Comparison of ENCODE assay signal across 15 mouse cellular contexts in the genomic region with DNA sequence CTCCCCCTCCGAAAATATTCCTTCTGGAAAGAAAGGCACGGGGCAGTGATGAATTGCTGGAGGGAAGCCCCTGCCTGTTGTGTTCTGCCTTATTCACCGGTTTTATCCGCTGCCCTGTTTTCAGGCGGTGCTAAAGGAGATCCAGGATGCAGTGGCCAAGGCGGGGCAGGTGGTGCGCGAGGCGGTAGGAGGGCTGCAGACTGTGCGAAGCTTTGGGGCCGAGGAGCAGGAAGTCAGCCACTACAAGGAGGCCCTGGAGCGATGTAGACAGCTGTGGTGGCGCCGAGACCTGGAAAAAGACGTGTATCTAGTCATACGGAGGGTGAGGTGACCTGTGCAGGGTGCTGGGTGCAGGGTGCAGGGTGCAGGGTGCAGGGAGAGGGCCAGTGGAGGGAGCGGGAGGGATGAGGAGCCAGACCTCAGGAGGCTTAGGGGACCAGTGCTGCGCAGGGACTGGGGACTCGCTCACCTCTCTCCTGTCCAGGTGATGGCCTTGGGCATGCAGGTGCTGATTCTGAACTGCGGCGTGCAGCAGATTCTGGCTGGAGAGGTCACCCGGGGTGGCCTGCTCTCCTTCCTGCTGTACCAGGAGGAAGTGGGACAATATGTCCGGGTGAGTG. TPM values are rescaled to one million over a fixed set of nuclear protein-coding genes. Genes with fewer than 3 reads are reported as not detected.
A peak's percentile ranks its signal among the peaks of the same experiment; 100 is the strongest.
DNase-seq lines count a peak whose midpoint lies in the region; ATAC-seq and TF ChIP-seq lines count a peak whose summit lies in the region.
"Had no signal": no experiment of that assay in that cellular context is flagged by ENCODE, and none has a peak within 500 bp of the region (broad histone marks: within the 10 kb centered on the region; RNA-seq: fewer than 3 reads in every experiment).

No protein-coding gene starts in this region.

- no peak for DNase-seq in hindbrain, embryonic 14.5 days (ENCODE audit: low spot score)
- DNase-seq in hindbrain, postnatal 0 days (ENCODE audit: low spot score) = no peak
- DNase-seq in CD4-positive, CD25-positive, alpha-beta regulatory T cell, adult 2 months (ENCODE audit: low read depth, low spot score) = peak; percentile 69
- no peak for DNase-seq in G1E (ENCODE audit: low spot score)
- peak; percentile 74 to 80 for DNase-seq in thymus, adult 18-20 months
- no peak for DNase-seq in right cerebral cortex, adult 18-20 months
- DNase-seq in layer of hippocampus, adult 2 months (ENCODE audit: low spot score in 2 of 2) = no peak
- DNase-seq: cerebellum, adult 11 months; embryo, embryonic 11 days; kidney, adult 2 months; layer of hippocampus, adult 9-11 months; lung, embryonic 14.5 days had no signal

- no peak for TF ChIP-seq CTCF in hindbrain, postnatal 0 days (IDR thresholded peaks at IDR 0.05; ENCODE audit: low read depth)
- TF ChIP-seq CTCF in G1E (IDR thresholded peaks at IDR 0.05; ENCODE audit: low read depth, low read length) = no peak
- no peak for TF ChIP-seq CTCF in layer of hippocampus, adult 2 months (conservative IDR thresholded peaks at IDR 0.05)

- 18% methylated on average over 23 of the region's 23 CpGs for WGBS in hindbrain, embryonic 14.5 days
- 20% methylated on average over 23 of the region's 23 CpGs for WGBS in hindbrain, postnatal 0 days

- no peaks in the 10 kb centered on the region for H3K36me3 ChIP-seq in hindbrain, embryonic 14.5 days (replicated peaks; ENCODE audit: control insufficient read depth, insufficient read depth)
- H3K36me3 ChIP-seq in hindbrain, postnatal 0 days (ENCODE audit: insufficient read depth, low read length) = no peaks in the 10 kb centered on the region
- peaks cover 79% of the 10 kb centered on the region for H3K36me3 ChIP-seq in G1E (replicated peaks)
- H3K36me3 ChIP-seq: forebrain, embryonic 12.5 days; heart, embryonic 10.5 days had no signal

- no peak for ATAC-seq in hindbrain, embryonic 14.5 days (ENCODE audit: low FRiP score)
- no peak for ATAC-seq in hindbrain, postnatal 0 days
- ATAC-seq in G1E (ENCODE audit: extremely low read depth, insufficient number of reproducible peaks, low FRiP score, poor library complexity, severe bottlenecking) = no peak

- H3K4me2 ChIP-seq in hindbrain, embryonic 14.5 days (replicated peaks) = no peak overlapping the region; the same call in 1 of the 2 replicates
- H3K4me2 ChIP-seq in hindbrain, postnatal 0 days (ENCODE audit: low read depth, low read length) = no peak overlapping the region
- H3K4me2 ChIP-seq: forebrain, embryonic 12.5 days; lung, embryonic 14.5 days had no signal

- peaks cover 54% of the 10 kb centered on the region for H3K27me3 ChIP-seq in hindbrain, embryonic 14.5 days (ENCODE audit: control insufficient read depth, insufficient read depth, low read length)
- peaks cover 9% of the 10 kb centered on the region for H3K27me3 ChIP-seq in hindbrain, postnatal 0 days (ENCODE audit: insufficient read depth, low read length)
- H3K27me3 ChIP-seq in G1E (ENCODE audit: insufficient read depth, low read length) = no peaks in the 10 kb centered on the region

- H3K27ac ChIP-seq in hindbrain, embryonic 14.5 days = no peak overlapping the region
- H3K27ac ChIP-seq in hindbrain, postnatal 0 days = no peak overlapping the region
- no peak overlapping the region for H3K27ac ChIP-seq in layer of hippocampus, adult 2 months
- H3K27ac ChIP-seq: forebrain, embryonic 12.5 days; heart, embryonic 10.5 days had no signal

- H3K4me3 ChIP-seq in hindbrain, embryonic 14.5 days (replicated peaks; ENCODE audit: low read length) = no peak overlapping the region
- H3K4me3 ChIP-seq in hindbrain, postnatal 0 days (ENCODE audit: low read length) = no peak overlapping the region
- peak overlapping the region; percentile 50; the same call in 1 of the 2 replicates for H3K4me3 ChIP-seq in G1E (ENCODE audit: low read depth, low read length)
- no peak overlapping the region for H3K4me3 ChIP-seq in layer of hippocampus, adult 2 months
- H3K4me3 ChIP-seq: forebrain, embryonic 12.5 days; heart, embryonic 10.5 days had no signal

- H3K9me3 ChIP-seq in hindbrain, embryonic 14.5 days (ENCODE audit: control insufficient read depth, low read length) = no peaks in the 10 kb centered on the region
- no peaks in the 10 kb centered on the region for H3K9me3 ChIP-seq in hindbrain, postnatal 0 days (ENCODE audit: low read length)
- H3K9me3 ChIP-seq in G1E (replicated peaks) = peaks cover 3% of the 10 kb centered on the region
- H3K9me3 ChIP-seq: forebrain, embryonic 12.5 days; heart, embryonic 10.5 days had no signal

- 0 out of 2 replicates have a peak overlapping the region, but pooled peaks have one; percentile 11 for H3K9ac ChIP-seq in hindbrain, embryonic 14.5 days
- no peak overlapping the region for H3K9ac ChIP-seq in hindbrain, postnatal 0 days (replicated peaks; ENCODE audit: low read length)
- H3K9ac ChIP-seq: forebrain, embryonic 12.5 days; lung, embryonic 14.5 days had no signal

- H3K4me1 ChIP-seq in hindbrain, embryonic 14.5 days (replicated peaks; ENCODE audit: control insufficient read depth, insufficient read depth, low read length) = no peaks in the 10 kb centered on the region
- H3K4me1 ChIP-seq in hindbrain, postnatal 0 days (ENCODE audit: insufficient read depth, low read length) = no peaks in the 10 kb centered on the region
- peaks cover 64% of the 10 kb centered on the region for H3K4me1 ChIP-seq in G1E (ENCODE audit: insufficient read depth, low read depth, low read length)

RNA-seq across cellular contexts. Expression of a gene that starts 8.5 kb away (rescaled TPM):
- polyA plus RNA-seq in hindbrain, embryonic 14.5 days (2014; fragmentation: Nextera tagmentation; extraction: Ambion mirVana) = 0.72 and 1.6 TPM in 2 replicates
- total RNA-seq in hindbrain, postnatal 0 days (2014; rRNA removed) = 0.89 and 1.8 TPM in 2 replicates
- polyA plus RNA-seq in hindbrain, postnatal 0 days (2015; fragmentation: Nextera tagmentation; extraction: Ambion mirVana) = 3.8 and 6.5 TPM in 2 replicates
- total RNA-seq in G1E (2014; fragmentation: Nextera tagmentation) (7.8 and 8.7 TPM in 2 replicates), G1E (2017) (12.0 and 13.4 TPM in 2 replicates)
- polyA plus RNA-seq in G1E (2012) = 56.4 and 58.9 TPM in 2 replicates
- 1 to 10 TPM; 7.8 to 9.3 TPM for total RNA-seq in layer of hippocampus, adult 2 months (2021)

RNA-seq across cellular contexts. Expression of a gene that starts 14.3 kb away (rescaled TPM):
- 3.6 and 3.8 TPM in 2 replicates for polyA plus RNA-seq in hindbrain, embryonic 14.5 days (2014; fragmentation: Nextera tagmentation; extraction: Ambion mirVana)
- total RNA-seq in hindbrain, postnatal 0 days (2014; rRNA removed) = 2.8 and 5.0 TPM in 2 replicates
- 6.5 and 6.9 TPM in 2 replicates for polyA plus RNA-seq in hindbrain, postnatal 0 days (2015; fragmentation: Nextera tagmentation; extraction: Ambion mirVana)
- total RNA-seq in G1E (2014; fragmentation: Nextera tagmentation) = not detected in 2 replicates
- 0.06 and 0.11 TPM in 2 replicates for total RNA-seq in G1E (2017)
- 0.15 and 0.25 TPM in 2 replicates for polyA plus RNA-seq in G1E (2012)
- total RNA-seq in layer of hippocampus, adult 2 months (2021) = 1 to 10 TPM; 2.7 TPM

RNA-seq across cellular contexts. Expression of a gene that starts 24.3 kb away (rescaled TPM):
- polyA plus RNA-seq in hindbrain, embryonic 14.5 days (2014; fragmentation: Nextera tagmentation; extraction: Ambion mirVana) = 0.95 and 1.2 TPM in 2 replicates
- total RNA-seq in hindbrain, postnatal 0 days (2014; rRNA removed) = 0.68 and 4.3 TPM in 2 replicates
- polyA plus RNA-seq in hindbrain, postnatal 0 days (2015; fragmentation: Nextera tagmentation; extraction: Ambion mirVana) = 2.8 and 4.2 TPM in 2 replicates
- total RNA-seq in G1E (2014; fragmentation: Nextera tagmentation) = not detected in 2 replicates
- total RNA-seq in G1E (2017) = 3.7 and 4.8 TPM in 2 replicates
- polyA plus RNA-seq in G1E (2012) = 1.5 and 1.9 TPM in 2 replicates
- 1 to 10 TPM; 2.1 to 3.6 TPM for total RNA-seq in layer of hippocampus, adult 2 months (2021)

RNA-seq across cellular contexts. Expression of a gene that starts 24.5 kb away (rescaled TPM):
- 2.2 and 2.6 TPM in 2 replicates for polyA plus RNA-seq in hindbrain, embryonic 14.5 days (2014; fragmentation: Nextera tagmentation; extraction: Ambion mirVana)
- 14.0 and 14.1 TPM in 2 replicates for total RNA-seq in hindbrain, postnatal 0 days (2014; rRNA removed)
- 8.0 and 8.1 TPM in 2 replicates for polyA plus RNA-seq in hindbrain, postnatal 0 days (2015; fragmentation: Nextera tagmentation; extraction: Ambion mirVana)
- total RNA-seq in G1E (2014; fragmentation: Nextera tagmentation) = 6.5 and 6.8 TPM in 2 replicates
- 7.2 and 11.0 TPM in 2 replicates for total RNA-seq in G1E (2017)
- polyA plus RNA-seq in G1E (2012) = 7.4 and 7.6 TPM in 2 replicates
- total RNA-seq in layer of hippocampus, adult 2 months (2021) = 1 to 10 TPM; 3.3 to 3.4 TPM

RNA-seq across cellular contexts. Expression of a gene that starts 26.8 kb away (rescaled TPM):
- polyA plus RNA-seq in hindbrain, embryonic 14.5 days (2014; fragmentation: Nextera tagmentation; extraction: Ambion mirVana) = not detected in 2 replicates
- total RNA-seq in hindbrain, postnatal 0 days (2014; rRNA removed) = 0.14 and 0.42 TPM in 2 replicates
- 0.13 and 0.35 TPM in 2 replicates for polyA plus RNA-seq in hindbrain, postnatal 0 days (2015; fragmentation: Nextera tagmentation; extraction: Ambion mirVana)
- total RNA-seq in G1E (2014; fragmentation: Nextera tagmentation) = not detected in 2 replicates
- total RNA-seq in G1E (2017) = 0.11 TPM in 1 of 2 replicates, not detected in the other
- not detected in 2 replicates for polyA plus RNA-seq in G1E (2012)
- total RNA-seq in layer of hippocampus, adult 2 months (2021) = under 1 TPM in 1 of 2 experiments, not detected in 1; 0.17 TPM
- polyA plus RNA-seq: forebrain, embryonic 12.5 days; heart, embryonic 10.5 days; limb, embryonic 11.5 days; lung, embryonic 14.5 days had no signal

Comparison
In these comparisons a context has a peak if more than half of its experiments do, and no peak if none do; other contexts are left out.
1. DNase-seq: peak in CD4-positive, CD25-positive, alpha-beta regulatory T cell, adult 2 months (single experiment) and thymus, adult 18-20 months (2 of 2); none in hindbrain, embryonic 14.5 days (single experiment), hindbrain, postnatal 0 days (single experiment), G1E (single experiment), right cerebral cortex, adult 18-20 months (single experiment) and layer of hippocampus, adult 2 months (0 of 2).